Mouse (Mus musculus) heart, postnatal 0 days (tissue): ENCODE data around the gene Zfp68. TPM values are rescaled to one million over a fixed set of nuclear protein-coding genes. Genes with fewer than 3 reads are reported as not detected.

ENCODE experiments used
- ATAC-seq: fragments of 200-750 bp; cut with Nextera tagmentation; 2 replicates; pipeline ENCODE4 v1.8.0; 2017; ENCODE audit warnings: low read depth, moderate number of reproducible peaks, moderate library complexity; ENCODE audit not compliant: insufficient read depth
- DNase-seq: peaks from one replicate; pipeline ENCODE4 v3.0.0-alpha.2; 2016; ENCODE audit warnings: low spot score
- H3K27ac ChIP-seq: fragments of 300-500 bp; sonication (generic); 2 replicates; pipeline ENCODE4 v1.5.1; 2014; ENCODE audit warnings: low read depth, mild to moderate bottlenecking
- H3K27me3 ChIP-seq: fragments of 300-500 bp; sonication (generic); 2 replicates; pipeline ENCODE4 v1.6.1; 2014; ENCODE audit warnings: low read length, mixed read lengths; ENCODE audit not compliant: control insufficient read depth, insufficient read depth
- H3K36me3 ChIP-seq: fragments of 300-500 bp; sonication (generic); replicated peaks from 2 replicates; pipeline ENCODE4 v1.6.1; 2014; ENCODE audit warnings: low read length, mixed read lengths; ENCODE audit not compliant: control insufficient read depth, insufficient read depth
- H3K4me1 ChIP-seq: fragments of 300-500 bp; sonication (generic); 2 replicates; pipeline ENCODE4 v1.6.1; 2014; ENCODE audit warnings: antibody characterized with exemption; ENCODE audit not compliant: control insufficient read depth, insufficient read depth
- H3K4me2 ChIP-seq: fragments of 300-500 bp; sonication (generic); 2 replicates; pipeline ENCODE4 v1.6.1; 2014; ENCODE audit warnings: low read depth, mild to moderate bottlenecking, low read length, moderate library complexity
- H3K4me3 ChIP-seq: fragments of 300-500 bp; sonication (generic); 2 replicates; pipeline ENCODE4 v1.5.1; 2014; ENCODE audit warnings: low read depth, low read length
- H3K9ac ChIP-seq: fragments of 300-500 bp; sonication (generic); replicated peaks from 2 replicates; pipeline ENCODE4 v1.6.1; 2014; ENCODE audit warnings: low read depth, low read length, mixed read lengths
- H3K9me3 ChIP-seq: fragments of 300-500 bp; sonication (generic); replicated peaks from 2 replicates; pipeline ENCODE4 v1.6.1; 2016; ENCODE audit warnings: low read length; ENCODE audit not compliant: control insufficient read depth
- CTCF ChIP-seq: IDR thresholded peaks from 2 replicates; pipeline ENCODE4 v1.5.1; 2016; ENCODE audit warnings: antibody characterized with exemption, control low read depth, low read depth
- EP300 ChIP-seq: IDR thresholded peaks from 2 replicates; pipeline ENCODE4 v1.6.1; 2016; ENCODE audit warnings: antibody characterized with exemption, low read depth
- WGBS: fragments of 180-500 bp; shearing (Covaris S2); extraction: QIAGEN DNeasy Blood & Tissue Kit; methylation state at CpG from one replicate; pipeline ENCODE4 v1.1.7; 2014; 5-methylcytosine and 5-hydroxymethylcytosine counted together
- polyA plus RNA-seq: library from polyadenylated mRNA; unstranded; fragments of >200 nt; fragmentation: Nextera tagmentation; extraction: Ambion mirVana; gene quantifications from 2 replicates; pipeline ENCODE4 v1.2.1, GENCODE M21; 2015
- total RNA-seq: library from RNA; depleted of rRNA; stranded (reverse); fragments of >200 nt; gene quantifications from 2 replicates; pipeline ENCODE4 v1.2.3, GENCODE M21; 2014; ENCODE audit warnings: low replicate concordance; rRNA removed

Zfp68 gene
- total RNA-seq = 20.8 and 27.2 TPM in 2 replicates
- polyA plus RNA-seq = 42.7 and 43.1 TPM in 2 replicates

GRCm38 (mm10) chr5:138619211-138620128, at the start of gene Zfp68:
TSS of gene Zfp68 (minus strand) at chr5:138619761.
- Histone ChIP-seq H3K4me2 (peak within 1 kb of the TSS; percentile 66), H3K9me3 (no peaks in the 10 kb centered on the region), H3K9ac (peak within 1 kb of the TSS; percentile 86), H3K4me3 (peak within 1 kb of the TSS; percentile 75), H3K27ac (peak within 1 kb of the TSS; percentile 96), H3K27me3 (no peaks in the 10 kb centered on the region), H3K36me3 (peaks cover 36% of the 10 kb centered on the region), H3K4me1 (peaks cover 28% of the 10 kb centered on the region)
- peak; percentile 95 for ATAC-seq
- TF ChIP-seq CTCF (peak; percentile 28), EP300 (peak; percentile 65; the same call in 1 of the 2 replicates)
- under 1% methylated on average over 43 of the region's 43 CpGs for WGBS
- peak; percentile 97 for DNase-seq

GRCm38 (mm10) chr5:138658922-138659321, 39.4 kb upstream of the Zfp68 start:
- no peak overlapping the region for H3K4me2 ChIP-seq
- no peak for ATAC-seq

GRCm38 (mm10) chr5:138657854-138658253, 38.3 kb upstream of the Zfp68 start:
- no peaks in the 10 kb centered on the region for H3K9me3 ChIP-seq
- DNase-seq = peak; percentile 12
- no peak overlapping the region for H3K4me3 ChIP-seq
- peak; percentile 55 for TF ChIP-seq CTCF
- TF ChIP-seq EP300 = no peak
- H3K36me3 ChIP-seq = no peaks in the 10 kb centered on the region
- H3K4me2 ChIP-seq = no peak overlapping the region
- peak; percentile 41; the same call in 1 of the 2 replicates for ATAC-seq
- no peaks in the 10 kb centered on the region for H3K4me1 ChIP-seq
- no peaks in the 10 kb centered on the region for H3K27me3 ChIP-seq
- H3K9ac ChIP-seq = no peak overlapping the region
- 40% methylated on average over 6 of the region's 6 CpGs for WGBS
- no peak overlapping the region for H3K27ac ChIP-seq

More at GRCm38 (mm10) chr5:138658922-138659321, 39.4 kb upstream of the Zfp68 start:
- Histone ChIP-seq H3K27ac (no peak overlapping the region), H3K4me1 (no peaks in the 10 kb centered on the region), H3K9me3 (no peaks in the 10 kb centered on the region), H3K27me3 (no peaks in the 10 kb centered on the region), H3K36me3 (no peaks in the 10 kb centered on the region), H3K9ac (no peak overlapping the region), H3K4me3 (no peak overlapping the region)
- DNase-seq = peak; percentile 62
- WGBS = 11% methylated on average over 5 of the region's 5 CpGs
- no peak for TF ChIP-seq EP300
- TF ChIP-seq CTCF = peak; percentile 79

- Histone ChIP-seq H3K4me2 (no peak overlapping the region), H3K4me1 (no peaks in the 10 kb centered on the region), H3K9ac (no peak overlapping the region), H3K27me3 (no peaks in the 10 kb centered on the region), H3K9me3 (no peaks in the 10 kb centered on the region), H3K27ac (no peak overlapping the region), H3K36me3 (no peaks in the 10 kb centered on the region), H3K4me3 (no peak overlapping the region)
- WGBS = 86% methylated on average over 3 of the region's 3 CpGs
- ATAC-seq (no peak), DNase-seq (no peak)
- TF ChIP-seq CTCF (no peak), EP300 (no peak)
Measured at GRCm38 (mm10) chr5:138657407-138657806, 37.8 kb upstream of the Zfp68 start.

- H3K9ac ChIP-seq = no peak overlapping the region
- H3K4me2 ChIP-seq = no peak overlapping the region
- no peak overlapping the region for H3K4me3 ChIP-seq
- H3K4me1 ChIP-seq = no peaks in the 10 kb centered on the region
- no peaks in the 10 kb centered on the region for H3K9me3 ChIP-seq
- no peak overlapping the region for H3K27ac ChIP-seq
- TF ChIP-seq EP300 (no peak), CTCF (peak; percentile 90)
- ATAC-seq = peak; percentile 76
- H3K27me3 ChIP-seq = no peaks in the 10 kb centered on the region
- peak; percentile 77 for DNase-seq
- 13% methylated on average over 2 of the region's 2 CpGs for WGBS
- H3K36me3 ChIP-seq = no peaks in the 10 kb centered on the region
Measured at GRCm38 (mm10) chr5:138656477-138657156, 37.1 kb upstream of the Zfp68 start.
